Mouse (Mus musculus) midbrain, embryonic 16.5 days (tissue): Measurements from ENCODE around the gene Htr5a. TPM values are rescaled to one million over a fixed set of nuclear protein-coding genes. Genes with fewer than 3 reads are reported as not detected.

Experiments
- ATAC-seq: fragments of 200-750 bp; cut with Nextera tagmentation; 2 replicates; pipeline ENCODE4 v1.8.0; 2017; ENCODE audit warnings: moderate TSS enrichment
- H3K27ac ChIP-seq: fragments of 300-500 bp; sonication (generic); 2 replicates; pipeline ENCODE4 v1.5.1; 2014; ENCODE audit warnings: mild to moderate bottlenecking, low read length, mixed read lengths
- H3K27me3 ChIP-seq: fragments of 300-500 bp; sonication (generic); 2 replicates; pipeline ENCODE4 v1.6.1; 2014; ENCODE audit warnings: low read depth, low read length, mixed read lengths; ENCODE audit not compliant: control insufficient read depth, insufficient read depth
- H3K36me3 ChIP-seq: fragments of 300-500 bp; sonication (generic); 2 replicates; pipeline ENCODE4 v1.6.1; 2014; ENCODE audit warnings: mild to moderate bottlenecking, low read length, moderate library complexity, mixed read lengths; ENCODE audit not compliant: control insufficient read depth, insufficient read depth
- H3K4me1 ChIP-seq: fragments of 300-500 bp; sonication (generic); 2 replicates; pipeline ENCODE4 v1.6.1; 2014; ENCODE audit warnings: mild to moderate bottlenecking, low read length, mixed read lengths; ENCODE audit not compliant: control insufficient read depth, insufficient read depth
- H3K4me2 ChIP-seq: fragments of 300-500 bp; sonication (generic); 2 replicates; pipeline ENCODE4 v1.6.1; 2014; ENCODE audit warnings: mild to moderate bottlenecking, low read length, mixed read lengths
- H3K4me3 ChIP-seq: fragments of 300-500 bp; sonication (generic); 2 replicates; pipeline ENCODE4 v1.5.1; 2014; ENCODE audit warnings: low read depth, mild to moderate bottlenecking, low read length, moderate library complexity, mixed read lengths
- H3K9ac ChIP-seq: fragments of 300-500 bp; sonication (generic); 2 replicates; pipeline ENCODE4 v1.6.1; 2014; ENCODE audit warnings: low read depth, low read length, mixed read lengths
- H3K9me3 ChIP-seq: fragments of 300-500 bp; sonication (generic); replicated peaks from 2 replicates; pipeline ENCODE4 v1.6.1; 2014; ENCODE audit warnings: mild to moderate bottlenecking, low read length, mixed read lengths; ENCODE audit not compliant: control insufficient read depth, poor library complexity, severe bottlenecking
- WGBS: fragments of 180-500 bp; shearing (Covaris S2); extraction: QIAGEN DNeasy Blood & Tissue Kit; methylation state at CpG from one replicate; pipeline ENCODE4 v1.1.7; 2014; 5-methylcytosine and 5-hydroxymethylcytosine counted together
- polyA plus RNA-seq: library from polyadenylated mRNA; unstranded; fragments of >200 nt; fragmentation: Nextera tagmentation; extraction: Ambion mirVana; gene quantifications from 2 replicates; pipeline ENCODE4 v1.2.1, GENCODE M21; 2015

Htr5a gene
- polyA plus RNA-seq, 1 experiment from 2014 or later: 2.4 TPM

GRCm38 (mm10) chr5:27878356-27878755, 36.4 kb downstream of the Htr5a start:
- ATAC-seq: no peak

GRCm38 (mm10) chr5:27879726-27880125, 37.8 kb downstream of the Htr5a start:
- Histone ChIP-seq H3K9ac (no peak overlapping the region), H3K9me3 (no peaks in the 10 kb centered on the region), H3K27me3 (no peaks in the 10 kb centered on the region), H3K4me2 (no peak overlapping the region), H3K4me3 (no peak overlapping the region), H3K27ac (no peak overlapping the region), H3K4me1 (no peaks in the 10 kb centered on the region), H3K36me3 (no peaks in the 10 kb centered on the region)
- ATAC-seq: no peak
- 84% methylated on average over 3 of the region's 3 CpGs for WGBS

More at GRCm38 (mm10) chr5:27878356-27878755, 36.4 kb downstream of the Htr5a start:
- no peaks in the 10 kb centered on the region for H3K27me3 ChIP-seq
- no peak overlapping the region for H3K27ac ChIP-seq
- peaks cover 6% of the 10 kb centered on the region for H3K4me1 ChIP-seq
- no peak overlapping the region for H3K4me3 ChIP-seq
- H3K4me2 ChIP-seq: no peak overlapping the region
- WGBS: 91% methylated on average over 5 of the region's 5 CpGs
- H3K9me3 ChIP-seq: no peaks in the 10 kb centered on the region
- H3K9ac ChIP-seq: no peak overlapping the region
- no peaks in the 10 kb centered on the region for H3K36me3 ChIP-seq

- Histone ChIP-seq H3K4me1 (no peaks in the 10 kb centered on the region), H3K9ac (no peak overlapping the region), H3K27ac (no peak overlapping the region), H3K4me2 (no peak overlapping the region), H3K36me3 (no peaks in the 10 kb centered on the region), H3K9me3 (no peaks in the 10 kb centered on the region), H3K4me3 (no peak overlapping the region), H3K27me3 (no peaks in the 10 kb centered on the region)
- 70% methylated on average over 3 of the region's 3 CpGs for WGBS
- ATAC-seq: no peak
Measured at GRCm38 (mm10) chr5:27880329-27881036, 38.5 kb downstream of the Htr5a start.

GRCm38 (mm10) chr5:27881261-27881660, 39.3 kb downstream of the Htr5a start:
- Histone ChIP-seq H3K27me3 (no peaks in the 10 kb centered on the region), H3K4me2 (no peak overlapping the region), H3K36me3 (no peaks in the 10 kb centered on the region), H3K4me1 (no peaks in the 10 kb centered on the region), H3K9me3 (no peaks in the 10 kb centered on the region), H3K4me3 (no peak overlapping the region), H3K27ac (no peak overlapping the region), H3K9ac (no peak overlapping the region)
- no peak for ATAC-seq
- 76% methylated on average over 2 of the region's 2 CpGs for WGBS

GRCm38 (mm10) chr5:27888080-27888479, 46.1 kb downstream of the Htr5a start:
- Histone ChIP-seq H3K9me3 (peaks cover 6% of the 10 kb centered on the region; the same call in 1 of the 2 replicates), H3K4me2 (no peak overlapping the region), H3K36me3 (no peaks in the 10 kb centered on the region), H3K9ac (no peak overlapping the region), H3K27me3 (no peaks in the 10 kb centered on the region), H3K4me3 (no peak overlapping the region), H3K27ac (no peak overlapping the region), H3K4me1 (no peaks in the 10 kb centered on the region)
- WGBS: 94% methylated on average over 3 of the region's 3 CpGs
- no peak for ATAC-seq

GRCm38 (mm10) chr5:27895961-27896360, 54.0 kb downstream of the Htr5a start:
- Histone ChIP-seq H3K36me3 (no peaks in the 10 kb centered on the region), H3K27me3 (no peaks in the 10 kb centered on the region), H3K4me2 (no peak overlapping the region), H3K4me3 (no peak overlapping the region), H3K9ac (no peak overlapping the region), H3K4me1 (no peaks in the 10 kb centered on the region), H3K27ac (no peak overlapping the region), H3K9me3 (no peaks in the 10 kb centered on the region)
- no peak for ATAC-seq
- WGBS: 95% methylated on average over 3 of the region's 3 CpGs

- ATAC-seq: no peak
Measured at GRCm38 (mm10) chr5:27899756-27900155, 57.8 kb downstream of the Htr5a start.

GRCm38 (mm10) chr5:27900186-27900585, 58.2 kb downstream of the Htr5a start:
- no peak overlapping the region for H3K4me2 ChIP-seq
- 0 out of 2 replicates have a peak, but pooled peaks cover 2% of the 10 kb centered on the region for H3K9me3 ChIP-seq
- no peak for ATAC-seq
- H3K4me3 ChIP-seq: no peak overlapping the region
- 91% methylated on average over 4 of the region's 4 CpGs for WGBS
- no peaks in the 10 kb centered on the region for H3K27me3 ChIP-seq
- H3K9ac ChIP-seq: no peak overlapping the region
- no peaks in the 10 kb centered on the region for H3K36me3 ChIP-seq
- H3K27ac ChIP-seq: no peak overlapping the region
- H3K4me1 ChIP-seq: no peaks in the 10 kb centered on the region

More at GRCm38 (mm10) chr5:27899756-27900155, 57.8 kb downstream of the Htr5a start:
- no peak overlapping the region for H3K27ac ChIP-seq
- H3K4me1 ChIP-seq: no peaks in the 10 kb centered on the region
- no peak overlapping the region for H3K4me3 ChIP-seq
- no peaks in the 10 kb centered on the region for H3K27me3 ChIP-seq
- H3K4me2 ChIP-seq: no peak overlapping the region
- WGBS: 72% methylated on average over 2 of the region's 2 CpGs
- H3K9ac ChIP-seq: no peak overlapping the region
- H3K36me3 ChIP-seq: no peaks in the 10 kb centered on the region
- 0 out of 2 replicates have a peak, but pooled peaks cover 2% of the 10 kb centered on the region for H3K9me3 ChIP-seq
